Mouse (Mus musculus) testis, postnatal 10 days (tissue): ENCODE data around the gene Stk25.

Experiments used
- DNase-seq: peaks from one replicate; pipeline ENCODE4 v3.0.0; 2021; ENCODE audit warnings: low spot score

The Stk25 gene

DNA sequence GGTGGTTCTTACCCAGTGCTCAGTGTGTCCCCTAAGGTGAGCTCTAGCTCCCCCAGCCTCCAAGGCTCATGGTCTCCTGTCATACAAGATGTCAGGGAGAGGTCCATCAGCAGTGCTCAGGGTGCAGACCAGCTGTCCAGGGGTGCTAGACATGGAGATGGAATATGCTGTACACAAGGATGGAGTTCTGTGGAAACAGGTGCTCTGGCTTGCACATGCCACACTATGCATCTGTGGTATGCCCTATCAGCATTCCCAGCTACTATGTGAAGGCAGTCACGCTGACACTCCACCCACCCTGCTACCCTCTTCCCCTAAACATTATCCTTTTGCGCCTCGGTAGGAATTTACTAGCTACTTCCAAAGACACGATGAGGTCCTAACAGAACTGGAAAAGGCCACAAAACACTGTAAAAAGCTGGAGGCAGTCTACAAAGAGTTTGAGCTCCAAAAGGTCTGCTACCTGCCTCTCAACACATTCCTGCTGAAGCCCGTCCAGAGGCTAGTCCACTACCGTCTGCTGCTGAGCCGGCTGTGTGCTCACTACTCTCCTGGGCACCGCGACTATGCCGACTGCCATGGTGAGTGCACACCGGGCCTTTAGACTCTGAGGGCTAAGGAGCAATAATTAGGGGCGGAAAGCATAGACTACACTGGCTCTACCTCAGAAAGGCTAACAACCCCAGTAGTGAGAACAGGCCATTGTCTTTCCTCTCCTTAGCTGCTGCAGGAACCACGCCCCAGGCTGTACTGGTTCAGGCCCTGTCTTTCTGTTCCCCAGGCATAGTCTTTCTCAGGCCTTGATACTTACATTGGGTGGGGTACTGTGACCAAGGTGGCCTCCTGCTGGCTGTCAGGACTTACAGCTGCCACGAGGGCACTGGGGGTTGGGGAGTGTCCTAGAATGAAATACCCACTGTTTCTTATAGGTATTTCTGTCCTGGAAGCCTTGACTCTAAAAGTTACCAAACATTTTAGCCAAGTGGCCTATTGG, 51.1 kb downstream of the Stk25 start:
- no peak for DNase-seq

GRCm38 (mm10) chr1:93603921-93604320, 54.5 kb downstream of the Stk25 start:
- no peak for DNase-seq

- no peak for DNase-seq
Measured at GRCm38 (mm10) chr1:93602911-93603310, 55.5 kb downstream of the Stk25 start.

- no peak for DNase-seq
Measured at GRCm38 (mm10) chr1:93595916-93596315, 62.5 kb downstream of the Stk25 start.

- DNase-seq: no peak
Measured at GRCm38 (mm10) chr1:93593960-93594359, 64.5 kb downstream of the Stk25 start.

GRCm38 (mm10) chr1:93588346-93588745, 70.1 kb downstream of the Stk25 start:
- no peak for DNase-seq

DNA sequence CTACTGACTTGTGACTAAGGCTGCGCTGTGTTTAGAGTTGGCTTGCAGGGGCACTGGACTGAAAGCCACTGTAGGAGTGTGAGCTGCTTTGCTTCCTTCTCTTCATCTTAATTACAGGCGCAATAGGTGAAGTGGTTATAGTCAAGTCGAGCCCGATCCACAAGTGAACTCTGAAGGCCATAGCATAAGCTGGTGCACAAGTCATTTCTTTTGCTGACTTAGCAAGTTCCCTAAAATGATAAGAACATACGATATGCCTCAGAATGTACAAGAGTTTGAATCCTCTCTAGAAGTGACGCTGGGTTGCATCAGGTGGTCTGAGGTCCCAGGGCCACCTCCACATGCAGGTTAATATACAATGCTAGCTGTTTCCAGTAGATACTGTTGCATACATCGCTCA, 76.9 kb downstream of the Stk25 start:
- DNase-seq: no peak

GRCm38 (mm10) chr1:93577861-93578260, 80.6 kb downstream of the Stk25 start:
- DNase-seq: no peak

DNA sequence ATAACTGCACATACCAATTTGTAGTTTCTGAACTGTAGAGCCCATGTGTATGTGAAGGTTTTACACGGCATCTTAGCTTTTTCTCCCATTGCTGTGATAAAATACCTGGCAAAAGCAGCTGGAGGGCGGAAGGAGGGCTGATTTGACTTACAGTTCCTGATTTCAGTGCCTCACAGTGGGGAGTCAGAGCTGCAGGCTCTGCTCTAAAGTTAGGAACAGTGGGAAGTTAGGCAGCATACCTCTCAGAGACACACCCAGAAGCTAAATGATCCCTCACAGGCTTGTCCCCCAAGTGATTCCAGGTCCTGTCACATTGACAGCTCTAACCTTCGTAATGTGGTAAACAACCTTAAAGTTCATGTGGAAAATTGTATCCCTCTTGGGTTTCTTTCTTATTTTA, 81.4 kb downstream of the Stk25 start:
- DNase-seq: no peak
